Mouse (Mus musculus) heart, adult 11 months (tissue): ENCODE results near the gene Islr2.
A peak's percentile ranks its signal among the peaks of the same experiment; 100 is the strongest.

ENCODE experiments used
- DNase-seq: peaks from one replicate; pipeline ENCODE4 v3.0.0; 2022

Gene Islr2

GRCm38 (mm10) chr9:58150733-58151361 lies 53.3 kb downstream of the Islr2 start:
- peak; percentile 83 for DNase-seq

- DNase-seq = no peak
Measured at GRCm38 (mm10) chr9:58148806-58149205, 55.3 kb downstream of the Islr2 start.
